Mouse (Mus musculus) frontal cortex, adult 2 months (tissue): ENCODE results near the gene Dok7. TPM values are rescaled to one million over a fixed set of nuclear protein-coding genes. Genes with fewer than 3 reads are reported as not detected.

Experiments used
- DNase-seq, 2 experiments: peaks; one replicate each; pipeline ENCODE4 v3.0.0; 2022; ENCODE audit warnings: low spot score in 1 of 2; ENCODE audit errors: extremely low spot score in 1 of 2
- polyA plus RNA-seq: library from polyadenylated mRNA; depleted of rRNA; stranded (reverse); fragments of >200 nt; gene quantifications from 2 replicates; pipeline ENCODE4 v1.2.3, GENCODE M21; 2012

The Dok7 gene
- polyA plus RNA-seq, 1 experiment, result 13.5 TPM

DNA sequence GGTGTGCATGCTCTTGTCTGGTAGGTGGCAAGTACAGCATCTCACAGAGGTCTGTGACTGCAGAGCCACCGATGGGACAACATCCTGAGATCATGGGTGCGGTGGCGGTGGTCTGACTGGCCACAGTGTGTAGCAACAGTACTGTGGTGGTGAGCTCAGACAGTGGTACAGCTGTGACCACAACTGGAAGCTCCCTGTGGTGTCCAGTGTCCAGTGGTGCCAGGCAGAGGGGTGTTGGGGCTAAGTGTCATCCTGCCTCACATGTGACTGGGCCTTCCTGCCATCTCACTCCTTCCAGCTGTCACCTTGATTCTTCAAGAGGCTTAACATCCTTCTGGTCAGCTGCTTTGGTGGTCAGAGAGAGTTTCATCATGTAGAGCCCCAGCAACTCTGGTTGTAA is 1.9 kb upstream of the Dok7 start:
- no peak for DNase-seq

DNA sequence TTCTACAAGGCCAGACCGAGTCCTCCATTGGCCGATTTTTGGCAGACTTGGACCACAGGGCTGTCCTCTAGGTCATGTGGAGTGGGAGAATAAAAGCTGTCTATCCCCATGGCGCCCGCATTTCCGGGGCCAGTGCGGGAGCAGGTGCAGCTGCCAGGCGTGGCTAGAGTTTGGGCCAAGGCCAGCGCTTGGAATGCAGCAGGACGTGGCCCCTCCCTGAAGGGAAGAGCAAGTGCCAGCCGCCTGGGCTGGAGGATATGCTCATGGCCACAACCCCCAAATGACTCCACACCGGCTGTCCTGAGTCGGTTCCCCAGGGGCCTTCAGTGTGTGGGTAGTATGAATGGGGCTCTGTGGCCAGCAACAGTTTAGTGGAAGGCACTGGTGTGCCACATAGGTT is 1.5 kb upstream of the Dok7 start:
- no peak for DNase-seq

GRCm38 (mm10) chr5:35057582-35057981 is 1.0 kb downstream of the Dok7 start:
- no peak for DNase-seq

DNA sequence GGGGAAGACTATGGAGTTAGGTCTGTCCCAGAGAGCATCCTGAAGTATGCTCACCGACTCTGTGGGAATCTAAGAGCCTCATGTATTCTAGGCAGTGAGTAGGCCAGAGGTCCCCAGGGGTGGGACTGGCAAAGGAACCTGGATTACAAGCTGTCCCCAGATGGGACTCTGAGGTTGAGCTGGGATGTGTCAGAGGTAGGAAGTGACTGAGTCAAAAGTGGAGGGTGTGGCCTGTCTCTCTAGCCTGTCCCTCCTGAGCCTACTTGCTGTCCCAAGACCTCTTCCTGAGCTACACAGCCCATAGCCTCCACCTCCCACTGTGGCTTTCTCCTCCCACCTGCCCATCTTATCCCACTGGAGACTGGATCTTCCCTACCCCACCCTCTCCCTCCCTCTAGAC is 1.6 kb downstream of the Dok7 start:
- DNase-seq, result no peak

- no peak for DNase-seq
These were observed 3.5 kb downstream of the Dok7 start for GRCm38 (mm10) chr5:35060098-35060497.

DNA sequence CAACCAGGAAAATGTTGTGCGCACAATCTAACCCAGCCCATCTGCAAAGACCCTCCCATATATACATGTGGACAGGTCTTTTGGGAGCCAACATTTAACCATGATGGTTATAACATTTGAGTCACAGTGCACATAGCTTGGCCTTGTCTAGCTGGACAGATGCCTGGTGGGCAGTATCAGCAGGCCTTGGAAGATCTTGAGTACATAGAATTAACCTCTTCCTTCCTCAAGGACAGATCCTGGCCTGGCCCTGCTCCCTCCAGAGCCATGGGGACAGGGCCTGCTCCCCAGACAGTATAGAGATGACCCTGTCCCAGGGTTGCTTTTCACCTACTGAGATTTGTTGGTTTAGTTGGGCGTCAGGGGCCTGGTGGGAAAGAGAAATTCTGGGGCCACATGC is 13.3 kb downstream of the Dok7 start:
- DNase-seq, result no peak

DNA sequence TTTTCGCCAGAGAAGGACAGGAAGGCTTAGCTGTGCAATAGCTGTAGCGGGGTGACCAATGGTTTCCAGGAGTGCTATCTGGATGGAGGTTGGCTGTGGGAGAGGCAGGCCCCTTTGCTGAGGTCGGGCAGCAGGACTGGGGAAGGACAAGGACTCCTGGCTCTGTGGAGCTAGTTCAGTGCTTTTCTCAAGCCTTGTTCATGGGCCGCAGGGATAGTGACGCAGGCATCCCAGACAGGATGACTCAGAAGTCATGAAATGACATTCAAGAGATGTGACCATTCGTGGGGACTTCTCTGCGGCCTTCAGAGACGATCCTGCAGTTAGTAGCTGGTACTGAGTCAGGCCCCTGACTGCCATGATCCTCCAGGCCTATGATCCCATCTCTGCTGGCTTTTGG is 13.7 kb downstream of the Dok7 start:
- no peak for DNase-seq

DNA sequence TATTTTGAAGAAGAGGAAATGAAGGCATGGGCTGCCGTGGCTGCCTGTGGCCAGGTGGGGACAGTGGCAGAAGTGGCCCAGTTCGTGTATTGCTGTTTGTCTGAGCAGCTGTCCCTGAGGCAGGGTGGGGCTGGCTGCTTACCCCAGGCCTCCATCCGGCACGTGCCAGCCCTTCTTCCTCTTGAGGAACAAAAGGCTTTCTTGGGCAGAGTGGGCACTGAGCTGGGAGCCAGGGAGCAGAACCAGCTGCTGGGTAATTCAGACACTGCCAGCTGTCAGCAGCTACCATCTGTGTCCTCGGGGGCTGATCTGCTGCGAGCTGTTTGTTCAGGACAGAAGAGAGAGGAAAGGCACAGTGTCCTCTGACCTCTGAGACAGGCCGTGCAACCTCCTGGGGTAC is 14.4 kb downstream of the Dok7 start:
- DNase-seq, result peak in 1 of 2 experiments; percentile 39

GRCm38 (mm10) chr5:35071855-35072254 is 15.3 kb downstream of the Dok7 start:
- no peak for DNase-seq

DNA sequence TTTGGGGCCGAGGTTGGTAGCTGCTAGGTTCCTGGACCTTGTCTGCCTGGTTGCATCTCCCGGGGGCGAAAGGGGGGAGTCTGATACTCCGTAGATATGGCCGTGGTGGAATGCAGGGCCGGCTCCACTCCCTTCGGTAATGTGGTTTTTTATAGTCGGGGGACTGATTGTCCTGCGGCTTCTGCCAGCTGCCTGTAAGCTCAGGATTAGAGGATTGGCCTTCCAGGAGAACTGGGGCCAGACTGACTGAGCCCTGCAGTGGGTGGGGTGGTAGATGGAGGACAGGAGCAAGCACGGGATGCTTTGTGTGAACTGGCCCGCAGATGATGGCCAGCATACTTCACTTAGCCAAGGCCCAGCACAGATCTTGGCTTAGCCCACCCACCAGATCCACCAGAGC is 16.7 kb downstream of the Dok7 start:
- DNase-seq, result no peak

DNA sequence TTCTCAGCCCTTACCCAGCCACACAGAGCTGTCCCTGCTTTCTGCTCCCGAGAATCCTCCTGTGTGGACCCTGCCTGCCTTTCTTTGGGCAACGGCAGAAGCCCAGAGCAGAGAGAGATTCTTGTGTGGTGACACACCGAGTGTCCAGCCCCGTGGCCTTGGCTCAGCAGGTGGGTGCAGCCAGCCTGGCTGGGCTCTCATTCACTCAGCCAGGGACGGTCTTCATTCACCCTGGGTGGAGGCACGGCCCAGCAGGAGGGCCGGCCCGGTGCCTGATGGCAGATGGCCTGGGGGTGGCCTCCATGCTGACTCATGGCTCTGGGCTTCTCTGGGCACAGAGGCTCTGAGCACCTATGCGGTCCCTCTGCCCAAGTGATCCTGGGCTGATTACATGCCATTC is 17.4 kb downstream of the Dok7 start:
- peak in 1 of 2 experiments; percentile 32 for DNase-seq

DNA sequence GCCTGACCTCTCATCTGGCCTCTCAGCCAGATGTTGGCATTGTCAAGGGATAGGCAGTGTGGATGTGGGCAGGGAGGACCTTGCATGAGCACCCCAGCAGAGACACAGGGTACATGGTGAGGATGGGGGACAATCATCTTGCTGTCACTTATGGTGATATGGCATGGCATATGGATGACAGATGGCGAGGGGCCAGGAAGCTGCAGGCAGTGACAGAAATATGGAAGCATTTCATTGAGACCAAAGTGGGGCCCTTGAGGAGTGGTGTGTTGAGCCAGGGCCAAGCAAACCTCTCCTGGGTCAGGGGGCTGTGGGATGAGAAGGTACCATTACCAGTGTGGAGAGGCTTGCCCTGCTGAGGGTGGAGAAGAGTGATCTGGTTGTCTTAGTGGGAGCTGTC is 19.8 kb downstream of the Dok7 start:
- DNase-seq, result no peak

GRCm38 (mm10) chr5:35079101-35079500 is 22.5 kb downstream of the Dok7 start:
- DNase-seq, result no peak

GRCm38 (mm10) chr5:35084913-35085312 is 28.3 kb downstream of the Dok7 start:
- no peak for DNase-seq

- peak in 1 of 2 experiments; percentile 78 for DNase-seq
These were observed 32.4 kb downstream of the Dok7 start for GRCm38 (mm10) chr5:35088785-35089613.

GRCm38 (mm10) chr5:35089614-35089963 is 33.0 kb downstream of the Dok7 start:
- DNase-seq, result no peak

GRCm38 (mm10) chr5:35091636-35092035 is 35.1 kb downstream of the Dok7 start:
- DNase-seq, result no peak

GRCm38 (mm10) chr5:35103086-35103485 is 46.5 kb downstream of the Dok7 start:
- DNase-seq, result no peak

GRCm38 (mm10) chr5:35103528-35103927 is 47.0 kb downstream of the Dok7 start:
- no peak for DNase-seq

GRCm38 (mm10) chr5:35104183-35104959 is 47.8 kb downstream of the Dok7 start:
- DNase-seq, result no peak

- DNase-seq, result peak; percentile 68 to 91
These were observed 48.7 kb downstream of the Dok7 start, which contains the start of gene Lrpap1 for GRCm38 (mm10) chr5:35104960-35105921. Gene Lrpap1, minus strand, starts transcription at chr5:35105766.
